ENCODE assay signal across 11 mouse cellular contexts in the genomic region with DNA sequence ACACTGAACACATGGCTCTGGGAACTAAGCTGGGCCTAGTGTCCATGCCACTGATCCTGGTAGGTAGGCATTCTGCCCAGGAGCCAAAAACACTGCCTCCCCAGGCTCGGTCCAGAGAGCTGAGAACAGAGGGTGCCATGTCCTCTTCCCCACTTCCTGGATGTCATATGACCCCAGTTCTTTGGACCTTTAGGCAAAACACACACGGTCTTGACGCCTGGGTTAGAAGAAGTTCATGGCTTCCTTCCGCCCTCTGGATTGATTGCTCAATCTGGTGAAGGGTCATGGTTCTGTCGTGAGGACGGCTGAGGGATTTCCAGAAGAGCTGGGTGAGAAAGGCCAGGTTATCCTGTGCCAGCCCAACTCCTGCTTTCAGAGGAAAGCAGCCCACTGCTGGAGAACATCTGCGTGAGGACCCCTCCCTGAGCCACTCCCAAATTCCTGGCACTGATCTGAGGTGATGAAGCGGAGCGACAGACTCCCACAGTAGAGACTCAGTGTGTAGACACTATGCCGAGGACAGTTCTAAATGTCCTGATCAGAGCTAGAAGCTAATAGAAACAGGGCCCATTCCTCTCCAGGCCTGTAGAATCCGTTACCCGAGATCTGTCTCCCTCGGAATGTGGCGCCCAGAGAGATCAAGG. TPM values are rescaled to one million over a fixed set of nuclear protein-coding genes. Genes with fewer than 3 reads are reported as not detected.
DNase-seq lines count a peak whose midpoint lies in the region; ATAC-seq and TF ChIP-seq lines count a peak whose summit lies in the region.
"Had no signal": no experiment of that assay in that cellular context is flagged by ENCODE, and none has a peak within 500 bp of the region (broad histone marks: within the 10 kb centered on the region; RNA-seq: fewer than 3 reads in every experiment).

No protein-coding gene starts in this region.

- H3K9me3 ChIP-seq in embryonic facial prominence, embryonic 13.5 days: no peaks in the 10 kb centered on the region
- H3K9me3 ChIP-seq in embryonic facial prominence, embryonic 10.5 days: no peaks in the 10 kb centered on the region
- H3K9me3 ChIP-seq in E14TG2a.4 (ENCODE audit: low read length): no peaks in the 10 kb centered on the region
- H3K9me3 ChIP-seq in intestine, embryonic 15.5 days: no peaks in the 10 kb centered on the region
- H3K9me3 ChIP-seq: forebrain, embryonic 10.5 days had no signal

- peak overlapping the region; percentile 53 for H3K27ac ChIP-seq in embryonic facial prominence, embryonic 13.5 days
- no peak overlapping the region for H3K27ac ChIP-seq in embryonic facial prominence, embryonic 10.5 days (replicated peaks)
- H3K27ac ChIP-seq in intestine, embryonic 15.5 days: peak overlapping the region; percentile 48; the same call in 1 of the 2 replicates
- H3K27ac ChIP-seq: forebrain, embryonic 10.5 days had no signal

- peaks cover 31% of the 10 kb centered on the region for H3K4me1 ChIP-seq in embryonic facial prominence, embryonic 13.5 days
- H3K4me1 ChIP-seq in embryonic facial prominence, embryonic 10.5 days: peaks cover 17% of the 10 kb centered on the region
- peaks cover 84% of the 10 kb centered on the region for H3K4me1 ChIP-seq in E14TG2a.4 (replicated peaks; ENCODE audit: low read depth, low read length)
- peaks cover 11% of the 10 kb centered on the region; the same call in 1 of the 2 replicates for H3K4me1 ChIP-seq in intestine, embryonic 15.5 days (replicated peaks)

- no peak overlapping the region for H3K9ac ChIP-seq in embryonic facial prominence, embryonic 13.5 days
- H3K9ac ChIP-seq in intestine, embryonic 15.5 days: no peak overlapping the region

- TF ChIP-seq CTCF in E14TG2a.4 (conservative IDR thresholded peaks at IDR 0.05; ENCODE audit: low read length): no peak

- no peak overlapping the region for H3K4me2 ChIP-seq in embryonic facial prominence, embryonic 13.5 days
- H3K4me2 ChIP-seq in intestine, embryonic 15.5 days (replicated peaks): no peak overlapping the region

- intact Hi-C loops in heart, postnatal 14 days (cut with DNase I): no loop called here

- H3K27me3 ChIP-seq in embryonic facial prominence, embryonic 13.5 days: no peaks in the 10 kb centered on the region
- no peaks in the 10 kb centered on the region for H3K27me3 ChIP-seq in embryonic facial prominence, embryonic 10.5 days (replicated peaks; ENCODE audit: low read depth, poor library complexity, severe bottlenecking)
- no peaks in the 10 kb centered on the region for H3K27me3 ChIP-seq in E14TG2a.4 (ENCODE audit: insufficient read depth, low read length)
- H3K27me3 ChIP-seq in intestine, embryonic 15.5 days (replicated peaks): no peaks in the 10 kb centered on the region

- H3K4me3 ChIP-seq in embryonic facial prominence, embryonic 13.5 days: no peak overlapping the region
- H3K4me3 ChIP-seq in embryonic facial prominence, embryonic 10.5 days: no peak overlapping the region
- peak overlapping the region; percentile 17; the same call in 1 of the 2 replicates for H3K4me3 ChIP-seq in E14TG2a.4 (replicated peaks; ENCODE audit: low read length)
- H3K4me3 ChIP-seq in intestine, embryonic 15.5 days (replicated peaks): no peak overlapping the region
- H3K4me3 ChIP-seq: forebrain, embryonic 10.5 days had no signal

- no peak for ATAC-seq in embryonic facial prominence, embryonic 13.5 days (ENCODE audit: insufficient number of reproducible peaks, insufficient read depth, low FRiP score, low TSS enrichment, low read depth)
- peak; percentile 34 for ATAC-seq in intestine, embryonic 15.5 days

- DNase-seq in embryonic facial prominence, embryonic 10.5 days (ENCODE audit: low spot score): no peak
- DNase-seq in kidney, postnatal 36 days: peak; percentile 77 to 92
- DNase-seq in heart, postnatal 14 days: no peak
- DNase-seq in T-cell, adult 2 months (ENCODE audit: low spot score): no peak
- DNase-seq in retina, embryonic 14.5 days (ENCODE audit: low spot score): no peak
- DNase-seq: heart, postnatal 10 days; thymus, postnatal 36 days had no signal

- peaks cover 58% of the 10 kb centered on the region for H3K36me3 ChIP-seq in embryonic facial prominence, embryonic 13.5 days
- peaks cover 85% of the 10 kb centered on the region for H3K36me3 ChIP-seq in embryonic facial prominence, embryonic 10.5 days (replicated peaks)
- H3K36me3 ChIP-seq in E14TG2a.4 (ENCODE audit: insufficient read depth, low read length): peaks cover 98% of the 10 kb centered on the region
- H3K36me3 ChIP-seq in intestine, embryonic 15.5 days: peaks cover 9% of the 10 kb centered on the region; the same call in 1 of the 2 replicates

- WGBS in embryonic facial prominence, embryonic 13.5 days: 68% methylated on average over 14 of the region's 14 CpGs
- WGBS in embryonic facial prominence, embryonic 10.5 days: 82% methylated on average over 14 of the region's 14 CpGs
- 60% methylated on average over 14 of the region's 14 CpGs for WGBS in intestine, embryonic 15.5 days

RNA-seq across cellular contexts. Expression of gene Cygb, which starts 28.5 kb away (rescaled TPM):
- polyA plus RNA-seq in embryonic facial prominence, embryonic 13.5 days (2015; fragmentation: Nextera tagmentation; extraction: Ambion mirVana): 7.1 and 7.9 TPM in 2 replicates
- 5.0 and 5.7 TPM in 2 replicates for polyA plus RNA-seq in embryonic facial prominence, embryonic 10.5 days (2016; fragmentation: Nextera tagmentation; extraction: Ambion mirVana)
- polyA plus RNA-seq in intestine, embryonic 15.5 days (2015; fragmentation: Nextera tagmentation; extraction: Ambion mirVana): 12.5 and 12.9 TPM in 2 replicates
- total RNA-seq in heart, postnatal 14 days (2021): 10 to 100 TPM; 50.4 to 57.4 TPM

RNA-seq across cellular contexts. Expression of gene Prcd, which starts 29.3 kb away (rescaled TPM):
- polyA plus RNA-seq in embryonic facial prominence, embryonic 13.5 days (2015; fragmentation: Nextera tagmentation; extraction: Ambion mirVana): 0.69 and 0.80 TPM in 2 replicates
- polyA plus RNA-seq in embryonic facial prominence, embryonic 10.5 days (2016; fragmentation: Nextera tagmentation; extraction: Ambion mirVana): 0.76 and 1.2 TPM in 2 replicates
- 1.0 and 1.3 TPM in 2 replicates for polyA plus RNA-seq in intestine, embryonic 15.5 days (2015; fragmentation: Nextera tagmentation; extraction: Ambion mirVana)
- 1 to 10 TPM; 1.4 to 1.9 TPM for total RNA-seq in heart, postnatal 14 days (2021)

RNA-seq across cellular contexts. Expression of gene Rhbdf2, which starts 55.8 kb away (rescaled TPM):
- 4.2 and 4.3 TPM in 2 replicates for polyA plus RNA-seq in embryonic facial prominence, embryonic 13.5 days (2015; fragmentation: Nextera tagmentation; extraction: Ambion mirVana)
- polyA plus RNA-seq in embryonic facial prominence, embryonic 10.5 days (2016; fragmentation: Nextera tagmentation; extraction: Ambion mirVana): 5.5 and 6.1 TPM in 2 replicates
- polyA plus RNA-seq in intestine, embryonic 15.5 days (2015; fragmentation: Nextera tagmentation; extraction: Ambion mirVana): 8.4 and 8.9 TPM in 2 replicates
- 10 to 100 TPM; 15.1 to 15.3 TPM for total RNA-seq in heart, postnatal 14 days (2021)

Comparison
In these comparisons a context has a peak if more than half of its experiments do, and no peak if none do; other contexts are left out.
1. DNase-seq: peak in kidney, postnatal 36 days (2 of 2); none in embryonic facial prominence, embryonic 10.5 days (single experiment), heart, postnatal 14 days (0 of 2), T-cell, adult 2 months (single experiment) and retina, embryonic 14.5 days (single experiment).